Mouse (Mus musculus) brain, embryonic 18.5 days (tissue): ENCODE data around the gene Serpine1.

Experiments used
- DNase-seq: peaks from one replicate; pipeline ENCODE4 v3.0.0-alpha.2; 2012; ENCODE audit warnings: low read depth, low spot score

Serpine1 gene

DNA sequence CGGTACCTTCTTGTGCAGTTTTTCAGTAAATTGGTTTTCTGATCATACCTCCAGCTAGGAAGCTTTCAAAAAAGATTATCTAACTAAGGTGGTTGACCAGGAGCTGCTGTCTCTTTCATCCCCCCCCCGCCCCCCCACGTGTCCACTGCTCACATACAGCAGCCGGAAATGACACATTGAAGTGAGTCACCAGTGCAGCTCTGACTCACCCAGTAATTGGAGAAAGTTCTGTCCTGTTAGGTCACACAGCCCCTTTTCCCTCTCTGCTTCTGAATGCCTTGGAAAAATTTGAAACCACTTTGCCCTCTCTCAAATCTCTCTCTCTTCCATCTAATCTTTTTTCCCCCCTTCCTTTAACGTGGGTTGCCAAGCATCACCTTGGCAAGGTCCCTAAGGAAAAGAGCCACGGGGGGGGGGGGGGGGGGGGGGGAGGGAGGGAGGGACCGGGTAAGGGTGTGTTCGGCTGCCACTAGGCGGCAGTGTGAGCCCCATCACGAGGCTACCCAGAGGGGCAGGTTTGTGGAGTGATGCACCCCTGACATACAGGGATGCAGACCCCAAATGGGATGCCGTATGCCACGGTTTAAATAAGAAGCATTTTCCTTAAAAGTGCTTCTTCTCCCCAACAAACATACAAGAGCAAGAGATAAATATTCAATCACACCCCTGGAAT, 10.1 kb downstream of the Serpine1 start:
- DNase-seq: no peak

DNA sequence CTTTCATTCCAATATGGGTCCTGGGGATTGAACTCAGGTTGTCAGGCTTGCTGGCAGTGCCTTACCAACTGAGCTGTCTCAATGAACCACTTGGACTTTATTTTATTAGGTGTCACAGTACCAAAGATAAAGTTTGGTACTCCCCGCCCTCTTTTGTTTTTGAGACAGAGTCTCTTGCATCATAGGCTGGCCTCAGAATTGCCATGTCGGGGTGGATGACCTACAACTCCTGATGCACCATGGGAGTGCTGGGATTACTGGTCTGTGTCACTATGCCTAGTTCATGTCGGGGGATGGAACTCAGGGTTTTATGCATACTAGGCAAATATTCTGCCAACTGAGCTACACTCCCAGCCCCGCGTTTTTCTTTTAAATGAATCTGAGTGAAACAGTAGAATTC, 17.2 kb downstream of the Serpine1 start:
- no peak for DNase-seq

DNA sequence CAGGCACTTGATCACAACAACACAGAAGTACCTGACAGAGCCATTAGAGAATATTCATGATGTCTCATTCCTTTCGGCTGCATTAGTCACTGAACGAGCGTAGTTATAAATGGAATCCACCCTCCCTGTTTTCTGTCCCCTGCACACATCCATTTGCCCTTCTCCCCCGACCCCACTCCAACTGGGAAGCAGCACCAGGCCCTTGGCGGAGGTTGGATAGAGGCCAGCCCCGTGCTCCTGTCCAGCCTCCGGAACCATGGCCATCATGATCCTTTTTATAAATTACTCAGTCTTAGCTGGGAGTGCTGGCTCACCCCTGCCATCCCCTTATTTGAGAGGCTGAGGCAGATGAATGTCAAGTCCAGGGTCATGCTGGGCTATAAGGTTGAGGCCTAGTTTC, 17.8 kb downstream of the Serpine1 start:
- no peak for DNase-seq

DNA sequence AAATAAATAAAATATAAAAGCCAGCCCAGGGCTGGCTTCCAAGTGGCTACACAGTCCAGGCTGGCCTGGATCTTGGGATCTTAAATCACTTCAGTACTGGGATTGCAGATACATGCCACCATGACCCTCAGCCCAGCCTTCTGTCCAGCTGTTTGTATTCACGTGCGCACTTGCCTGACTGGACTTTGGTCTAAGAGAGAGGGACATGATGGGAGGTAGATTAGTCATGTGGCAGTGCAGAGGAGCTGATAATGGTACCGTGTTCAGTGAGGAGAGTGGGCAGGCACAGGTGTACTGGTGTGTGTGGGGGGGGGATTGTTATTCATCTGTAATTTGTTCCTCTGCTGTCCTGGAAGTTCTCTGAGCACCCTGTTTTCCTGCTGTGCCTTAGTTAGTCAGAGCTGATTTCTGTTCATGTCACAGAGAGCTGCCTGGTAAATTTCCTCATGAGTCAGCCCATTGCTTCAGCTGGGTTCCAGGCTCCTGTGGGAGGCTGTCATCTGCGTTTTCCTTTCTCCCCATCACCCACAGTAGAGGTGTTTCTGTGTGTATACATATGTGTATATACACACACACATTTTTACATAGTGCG, 20.1 kb downstream of the Serpine1 start:
- DNase-seq: no peak

DNA sequence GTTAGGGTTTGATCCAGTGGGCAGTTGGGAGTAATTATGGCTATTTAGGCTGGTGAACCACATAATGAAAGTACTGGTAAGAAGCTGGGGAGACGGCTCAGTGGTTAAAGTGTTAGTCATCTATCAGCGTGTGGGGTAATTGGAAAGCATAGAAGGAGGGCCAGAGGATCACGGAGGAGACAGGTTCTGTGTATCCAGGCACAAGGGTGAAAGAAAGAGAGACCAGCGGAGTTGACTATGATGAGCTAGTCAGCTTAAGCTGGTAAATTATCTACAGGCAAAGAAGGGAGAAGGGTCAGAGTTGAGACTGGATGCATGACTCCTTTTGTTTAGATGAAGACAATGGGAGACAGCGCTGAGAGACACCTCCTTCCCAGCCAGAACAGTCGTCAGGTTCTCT, 20.9 kb downstream of the Serpine1 start:
- no peak for DNase-seq

DNA sequence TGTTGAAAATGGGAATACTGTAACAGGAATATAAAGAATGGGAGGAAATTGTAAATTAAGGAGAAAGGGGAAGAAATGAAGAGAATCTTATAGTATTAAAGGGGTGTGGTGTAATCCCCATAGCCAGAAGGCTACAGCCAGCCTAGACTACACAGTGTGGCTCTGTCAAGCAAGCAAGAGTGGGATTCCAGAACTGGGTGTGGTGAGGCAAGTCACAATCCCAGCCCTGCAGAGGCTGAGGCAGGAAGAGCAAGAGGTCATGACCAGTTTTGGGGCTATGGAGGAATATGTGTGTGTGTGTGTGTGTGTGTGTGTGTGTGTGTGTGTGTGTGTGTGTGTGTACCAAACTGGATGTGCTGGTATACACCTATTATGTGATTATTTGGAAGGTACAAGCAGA, 25.1 kb downstream of the Serpine1 start:
- no peak for DNase-seq

DNA sequence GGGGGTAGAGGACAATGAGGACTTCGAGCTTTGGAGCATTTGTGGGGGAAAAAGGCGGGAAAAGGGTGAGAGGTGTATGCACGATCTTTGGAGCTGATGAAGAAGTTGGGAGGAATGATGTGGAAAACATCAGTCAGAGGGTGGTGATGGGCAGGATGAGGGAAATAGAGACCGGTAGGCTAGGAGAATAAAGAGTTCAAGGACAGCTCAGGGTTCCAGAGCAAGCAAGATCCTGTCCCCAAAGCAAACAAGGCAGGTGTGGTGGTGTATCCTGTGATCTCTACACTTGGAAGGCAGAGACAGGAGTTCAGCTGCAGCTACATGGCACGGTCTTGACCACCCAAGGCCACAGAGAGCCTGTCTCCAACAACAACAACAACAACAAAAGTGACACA, 25.7 kb downstream of the Serpine1 start:
- no peak for DNase-seq

DNA sequence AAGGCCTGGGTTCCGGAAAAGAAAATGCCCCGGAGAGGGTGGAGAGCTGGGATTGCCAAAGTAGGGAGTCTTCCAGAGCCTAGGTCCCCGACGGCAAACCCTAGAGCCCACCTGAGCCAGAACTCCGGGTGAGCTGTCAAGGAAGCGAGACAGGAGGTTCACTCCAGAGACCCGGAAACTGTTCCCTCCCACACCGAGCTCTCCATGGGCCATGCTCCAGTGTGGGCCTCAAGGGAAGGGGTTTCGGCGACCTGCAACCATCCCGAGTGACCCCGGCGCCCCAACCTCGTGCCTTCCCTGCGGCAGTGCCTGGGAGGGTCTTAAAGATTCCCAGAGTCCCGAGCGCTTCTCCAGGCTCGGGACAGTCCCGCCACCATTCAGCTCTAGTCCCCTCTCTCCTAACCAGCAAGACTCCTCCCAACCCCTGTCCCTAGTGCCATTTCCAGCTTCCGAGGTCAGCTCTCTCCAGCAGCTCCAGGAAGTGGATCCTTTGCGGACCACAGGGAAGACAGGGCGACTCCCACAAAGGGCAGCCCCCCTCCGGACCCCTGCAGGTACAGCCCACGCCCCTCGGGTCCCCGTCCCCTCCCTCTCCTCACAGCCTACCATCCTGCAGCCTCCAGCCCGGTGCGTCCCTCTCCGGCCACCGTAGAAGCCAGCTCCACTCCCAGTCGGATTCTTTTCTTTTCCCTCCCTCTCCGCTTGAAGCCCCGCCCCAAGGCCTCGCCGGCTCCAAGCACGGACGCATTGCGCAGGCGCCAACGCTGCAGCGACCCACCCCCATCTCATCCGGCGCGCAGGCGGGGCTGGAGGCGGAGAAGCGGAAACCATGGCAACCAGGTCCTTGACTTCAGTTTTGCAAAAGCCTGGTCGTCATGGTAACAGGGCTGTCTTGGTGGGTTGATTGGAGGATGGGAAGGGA, 26.4 kb downstream of the Serpine1 start, which contains the start of gene Ap1s1:
Ap1s1 (minus strand) TSS at position 734 of the 922 bp plus-strand sequence.
- DNase-seq: peak; percentile 98

DNA sequence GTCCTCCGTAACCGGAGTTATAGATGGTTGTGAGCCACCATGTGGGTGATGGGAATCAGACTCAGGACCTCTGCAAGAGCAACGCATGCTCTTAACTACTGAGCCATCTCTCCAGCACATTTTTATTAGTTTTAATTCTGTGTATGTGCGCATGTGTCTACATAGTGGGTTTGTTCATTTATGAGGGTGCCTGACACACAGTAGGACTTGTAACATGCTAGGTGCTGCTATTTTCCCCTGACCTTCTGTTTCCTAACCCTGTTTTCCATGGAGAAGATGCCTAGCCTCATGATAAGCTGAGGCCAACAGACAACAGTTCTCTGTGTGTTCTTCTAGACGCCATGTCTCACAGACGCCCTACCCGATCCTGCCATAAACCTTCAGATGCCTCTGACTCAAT, 28.1 kb downstream of the Serpine1 start:
- no peak for DNase-seq

DNA sequence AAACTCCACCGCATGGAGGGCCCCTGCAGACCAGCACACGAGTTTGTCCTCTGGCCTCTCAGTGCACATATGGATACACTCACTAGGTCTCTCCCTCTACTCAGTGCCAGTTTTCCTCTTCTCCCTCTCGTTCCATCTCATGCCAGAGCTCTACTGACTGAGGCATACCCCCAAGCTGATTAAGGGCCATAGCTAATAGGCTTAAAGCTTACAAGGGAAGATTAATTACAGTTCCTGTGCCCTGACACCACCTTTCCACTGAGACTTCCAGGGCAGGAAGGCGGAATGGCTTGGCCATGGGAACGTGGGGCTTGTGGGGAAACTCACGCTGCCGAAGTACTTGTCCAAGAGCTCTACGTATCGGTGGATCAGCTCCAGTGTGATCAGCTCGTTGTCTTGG, 30.6 kb downstream of the Serpine1 start:
- DNase-seq: no peak

DNA sequence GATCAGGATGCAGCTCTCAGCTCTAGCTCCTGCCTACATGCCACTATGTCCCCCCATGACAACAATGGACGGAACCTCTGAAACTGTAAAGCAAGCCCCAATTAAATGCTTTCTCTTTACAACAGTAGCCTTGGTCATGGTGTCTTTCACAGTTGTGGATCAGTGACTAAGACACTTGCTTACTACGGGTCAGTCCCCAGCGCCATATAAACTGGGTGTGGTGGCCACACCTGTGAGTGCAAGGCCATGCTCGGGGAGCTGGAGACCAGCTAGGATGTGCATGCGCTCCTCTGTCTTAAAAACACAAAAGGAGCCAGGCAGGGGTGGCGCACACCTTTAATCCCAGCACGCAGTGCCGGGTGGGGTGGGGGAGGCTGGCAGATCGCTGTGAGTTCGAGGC, 32.6 kb downstream of the Serpine1 start:
- no peak for DNase-seq

DNA sequence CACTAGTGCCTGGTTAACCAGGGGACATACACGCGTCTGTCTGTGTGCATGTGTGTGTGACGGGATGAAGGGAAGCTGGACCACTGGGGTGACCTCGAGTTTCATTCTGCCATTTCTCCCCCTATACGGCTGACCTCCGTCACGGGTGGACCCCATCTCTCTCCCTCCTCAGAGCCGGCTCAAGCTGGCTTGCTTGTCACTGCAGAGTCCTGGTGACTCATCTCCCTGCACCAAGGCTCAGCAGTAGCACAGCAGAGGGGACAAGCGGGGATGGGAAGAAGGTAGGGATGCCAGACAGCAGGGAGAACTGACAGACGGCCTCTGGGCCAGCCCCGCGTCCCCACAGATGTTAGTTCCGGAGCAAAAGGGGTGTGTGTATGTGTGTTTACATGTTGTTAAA, 35.9 kb downstream of the Serpine1 start:
- DNase-seq: no peak

DNA sequence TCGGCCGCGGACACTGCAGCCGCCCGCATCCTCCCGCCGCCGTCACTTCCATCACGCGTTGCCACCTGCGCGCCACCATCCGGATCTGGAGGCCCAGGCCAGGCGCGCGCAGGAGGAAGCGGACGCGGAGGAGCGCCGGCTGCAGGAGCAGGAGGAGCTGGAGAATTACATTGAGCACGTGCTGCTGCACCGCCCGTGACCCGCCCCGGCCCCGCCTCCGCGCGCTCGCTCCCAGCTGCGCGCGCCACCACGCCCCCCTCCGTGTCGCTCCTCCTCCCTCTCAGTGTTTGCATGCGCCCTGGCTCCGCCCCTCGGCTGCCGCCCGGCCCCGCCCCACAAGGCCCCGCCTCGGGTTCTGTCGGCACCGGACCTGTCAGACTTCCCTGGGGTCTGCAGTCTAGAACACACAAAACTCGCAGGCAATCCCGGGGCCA, 39.4 kb downstream of the Serpine1 start:
- no peak for DNase-seq

DNA sequence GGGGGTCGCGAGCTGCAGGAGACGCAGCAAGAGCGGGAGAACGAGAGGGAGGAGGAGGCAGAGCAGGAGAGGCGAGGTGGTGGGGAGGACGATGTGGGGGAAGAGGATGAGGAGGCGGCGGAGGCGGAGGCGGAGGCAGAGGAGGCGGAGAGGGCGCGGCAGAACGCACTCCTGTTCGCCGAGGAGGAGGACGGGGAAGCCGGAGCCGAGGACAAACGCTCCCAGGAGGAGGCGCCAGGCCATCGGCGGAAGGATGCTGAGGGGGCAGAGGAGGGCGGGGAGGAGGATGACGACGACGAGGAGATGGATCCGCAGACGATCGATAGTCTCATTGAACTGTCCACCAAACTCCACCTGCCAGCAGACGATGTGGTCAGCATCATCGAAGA, 40.0 kb downstream of the Serpine1 start:
- no peak for DNase-seq

DNA sequence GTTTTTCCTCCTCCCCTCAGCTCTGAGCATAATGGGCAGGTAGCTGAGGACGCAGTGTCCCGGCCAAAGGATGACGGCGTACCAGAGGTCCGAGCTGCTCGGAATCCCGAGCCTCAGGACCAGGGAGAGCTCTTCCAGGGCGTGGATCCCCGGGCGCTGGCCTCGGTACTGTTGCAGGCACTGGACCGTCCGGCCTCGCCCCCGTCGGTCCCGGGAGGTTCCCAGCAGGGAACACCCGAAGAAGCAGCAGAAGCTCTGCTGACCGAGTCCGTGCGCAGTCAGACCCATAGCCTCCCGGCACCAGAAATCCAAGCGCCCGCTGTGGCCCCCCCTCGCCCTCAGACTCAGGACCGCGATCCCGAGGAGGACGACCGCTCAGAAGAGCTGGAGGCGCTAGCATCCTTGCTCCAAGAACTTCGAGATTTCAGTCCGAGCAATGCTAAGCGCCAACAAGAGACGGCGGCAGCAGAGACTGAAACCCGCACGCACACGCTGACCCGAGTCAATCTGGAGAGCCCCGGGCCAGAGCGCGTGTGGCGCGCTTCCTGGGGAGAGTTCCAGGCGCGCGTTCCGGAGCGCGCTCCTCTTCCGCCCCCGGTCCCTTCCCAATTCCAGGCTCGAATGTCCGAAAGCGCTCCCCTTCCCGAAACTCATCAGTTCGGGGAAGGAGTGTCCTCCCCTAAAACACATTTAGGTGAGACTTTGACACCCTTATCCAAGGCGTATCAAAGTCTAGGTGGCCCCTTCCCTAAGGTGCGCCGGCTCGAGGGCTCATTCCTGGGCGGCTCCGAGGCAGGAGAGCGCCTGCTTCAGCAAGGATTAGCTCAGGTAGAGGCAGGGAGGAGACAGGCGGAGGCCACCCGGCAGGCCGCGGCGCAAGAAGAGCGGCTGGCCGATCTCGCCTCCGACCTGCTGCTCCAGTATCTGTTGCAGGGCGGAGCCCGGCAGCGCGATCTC, 40.7 kb downstream of the Serpine1 start:
- DNase-seq: no peak

DNA sequence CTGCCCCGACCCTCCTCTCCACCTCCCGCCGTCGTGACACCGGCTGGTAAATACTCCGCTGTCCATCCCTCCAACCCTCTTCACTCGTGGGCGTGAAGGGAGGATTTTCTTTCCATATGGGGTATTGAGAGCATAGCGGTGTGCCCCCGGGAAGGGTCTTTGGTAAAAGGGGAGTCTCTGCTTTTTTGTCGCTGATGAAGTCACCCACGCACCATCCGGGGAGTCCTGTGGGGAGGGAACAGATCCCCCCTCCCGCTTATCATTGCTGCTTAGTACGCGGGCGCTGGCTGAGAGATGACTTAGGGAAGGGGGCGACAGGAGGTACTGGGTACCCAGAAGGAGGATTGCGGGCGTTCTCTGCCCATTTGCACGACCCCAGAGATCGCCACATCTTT, 41.7 kb downstream of the Serpine1 start:
- no peak for DNase-seq

DNA sequence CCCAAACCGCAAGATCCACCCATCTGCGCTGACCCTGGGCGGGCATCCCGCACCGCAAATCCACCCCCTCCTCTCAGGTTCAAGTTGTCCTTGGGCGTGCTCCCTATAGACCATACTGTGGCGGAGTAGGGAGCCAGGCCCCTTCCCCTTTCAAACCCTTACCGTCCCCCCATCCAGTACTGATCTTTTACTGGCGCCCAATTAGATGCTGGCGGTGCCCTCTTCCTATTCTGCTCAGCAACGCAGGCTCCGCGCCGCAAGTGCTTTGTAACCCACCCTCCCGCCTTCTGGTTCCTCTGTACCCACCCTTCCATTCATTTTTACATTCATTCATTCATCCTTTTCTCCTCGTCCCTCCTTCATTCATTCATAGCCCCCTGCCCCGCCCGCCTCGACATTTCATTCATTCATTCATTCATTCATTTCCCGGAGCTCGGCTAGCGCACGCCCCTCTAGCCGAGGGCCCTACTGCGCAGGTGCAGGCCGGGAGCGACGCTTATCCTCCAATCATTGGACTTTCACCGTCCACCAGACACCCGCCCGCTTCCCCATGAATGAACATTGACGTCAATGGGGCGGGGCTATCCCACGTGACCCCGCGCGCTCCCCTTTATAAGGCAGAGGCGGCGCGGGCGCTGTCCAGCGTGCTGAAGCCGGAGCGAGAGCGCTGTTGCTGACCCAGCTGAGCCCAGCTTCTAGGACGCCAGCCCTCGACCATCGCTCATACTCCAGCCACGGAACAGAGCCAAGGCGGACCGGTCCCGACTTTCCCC, 42.2 kb downstream of the Serpine1 start:
- DNase-seq: peak; percentile 92

DNA sequence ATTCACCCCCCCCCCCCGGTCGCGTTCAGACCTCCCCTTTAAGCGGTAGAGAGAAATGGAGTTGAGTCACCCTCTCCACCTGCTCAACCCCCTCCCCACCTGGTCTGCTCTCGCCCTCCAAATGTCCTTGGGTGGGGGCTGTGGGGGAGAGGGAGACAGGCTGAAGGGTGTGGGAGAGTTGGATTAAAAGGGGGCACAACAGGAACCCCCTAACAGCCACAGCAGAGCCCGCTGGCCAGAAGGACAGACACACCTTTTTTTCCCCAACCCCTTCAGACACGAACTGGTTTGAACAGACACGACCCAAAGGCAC, 42.8 kb downstream of the Serpine1 start:
- no peak for DNase-seq

DNA sequence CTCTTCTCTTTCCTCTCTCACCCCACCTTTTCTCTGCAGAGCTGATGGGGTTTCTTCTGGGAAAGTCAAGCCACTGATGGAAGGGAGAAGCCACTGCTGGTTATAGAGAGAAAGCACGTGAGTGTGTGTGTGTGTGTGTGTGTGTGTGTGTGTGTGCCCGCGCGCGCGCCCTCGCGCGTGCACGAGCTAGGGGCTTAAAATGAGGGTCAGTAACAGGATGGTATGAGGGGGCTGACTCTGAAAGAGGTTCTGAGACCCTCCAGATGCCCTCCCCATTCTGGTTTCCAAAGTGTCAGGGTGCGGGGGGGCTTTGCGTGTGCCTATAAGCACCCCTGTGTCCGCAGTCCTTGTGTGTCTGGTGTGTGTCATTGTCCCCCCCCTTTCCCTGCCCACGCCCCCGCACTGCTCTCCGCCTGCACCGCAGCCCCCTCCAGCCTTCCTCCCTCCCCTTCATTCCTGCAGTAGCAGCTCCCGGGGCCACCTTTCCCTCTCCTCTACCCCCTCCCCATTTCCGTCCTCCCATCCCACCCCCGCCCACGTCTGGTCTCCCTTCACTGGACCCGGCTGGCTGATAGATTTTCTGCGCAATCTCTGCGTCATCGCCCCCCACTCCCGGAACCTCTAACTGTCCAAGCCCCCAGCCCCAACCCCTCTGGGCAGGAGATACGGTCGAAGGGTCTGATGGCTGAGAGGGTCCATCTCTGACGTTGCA, 43.4 kb downstream of the Serpine1 start:
- no peak for DNase-seq

DNA sequence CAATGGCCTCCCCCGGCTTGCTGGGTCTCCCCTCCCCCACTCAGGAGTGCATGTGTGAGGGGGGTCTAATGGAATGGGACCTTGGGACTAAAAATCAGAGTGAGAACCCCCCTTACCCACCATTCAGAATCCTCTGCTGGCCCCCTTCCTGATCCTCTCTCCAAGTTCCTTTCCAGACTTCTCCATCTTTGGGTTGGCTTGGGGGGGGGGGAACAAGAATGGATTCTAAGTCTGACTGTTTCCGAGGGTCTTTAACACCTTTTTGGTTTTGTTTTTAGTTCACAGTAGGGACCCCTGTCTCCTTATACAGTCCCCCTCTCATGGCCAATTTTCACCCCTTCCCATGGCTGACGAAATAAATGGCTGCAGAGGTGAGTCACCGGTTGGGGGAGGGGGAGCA, 46.0 kb downstream of the Serpine1 start, which contains the start of gene Vgf:
Vgf (plus strand) TSS at position 301 of the 400 bp plus-strand sequence.
- no peak for DNase-seq
